Mouse (Mus musculus) gastrocnemius, postnatal 36 days (tissue): Measurements from ENCODE around the gene Sacs. TPM values are rescaled to one million over a fixed set of nuclear protein-coding genes. Genes with fewer than 3 reads are reported as not detected.
"Not testable (repeated sequence)": the region's sequence is repeated elsewhere in the genome, so short reads cannot be mapped to it uniquely, and the experiment has no call there.

Source experiments
- DNase-seq, 2 experiments: peaks; one replicate each; pipeline ENCODE4 v3.0.0; 2022
- intact Hi-C: fragments of 180-260 bp; cut with DNase I; formaldehyde crosslinking; loops from one replicate; pipeline ENCODE4 v1.15.1; 2025
- long read RNA-seq, 2 experiments: library from polyadenylated mRNA; stranded (forward); transcript quantifications; one replicate each; pipeline ENCODE4 v2.0.0; 2021
- total RNA-seq, 2 experiments: library from RNA; stranded (reverse); gene quantifications; 2 replicates each; pipeline ENCODE4 v1.2.3; 2021

The Sacs gene
- total RNA-seq: 10 to 100 TPM; 11.4 to 12.9 TPM
- long read RNA-seq, experiment 1: 0 reads
- long read RNA-seq, experiment 2, partial matches to known transcripts: 0 of 3 reads
- long read RNA-seq, experiment 2, other reads (novel, unspliced or antisense): 3 of 3 reads

DNA sequence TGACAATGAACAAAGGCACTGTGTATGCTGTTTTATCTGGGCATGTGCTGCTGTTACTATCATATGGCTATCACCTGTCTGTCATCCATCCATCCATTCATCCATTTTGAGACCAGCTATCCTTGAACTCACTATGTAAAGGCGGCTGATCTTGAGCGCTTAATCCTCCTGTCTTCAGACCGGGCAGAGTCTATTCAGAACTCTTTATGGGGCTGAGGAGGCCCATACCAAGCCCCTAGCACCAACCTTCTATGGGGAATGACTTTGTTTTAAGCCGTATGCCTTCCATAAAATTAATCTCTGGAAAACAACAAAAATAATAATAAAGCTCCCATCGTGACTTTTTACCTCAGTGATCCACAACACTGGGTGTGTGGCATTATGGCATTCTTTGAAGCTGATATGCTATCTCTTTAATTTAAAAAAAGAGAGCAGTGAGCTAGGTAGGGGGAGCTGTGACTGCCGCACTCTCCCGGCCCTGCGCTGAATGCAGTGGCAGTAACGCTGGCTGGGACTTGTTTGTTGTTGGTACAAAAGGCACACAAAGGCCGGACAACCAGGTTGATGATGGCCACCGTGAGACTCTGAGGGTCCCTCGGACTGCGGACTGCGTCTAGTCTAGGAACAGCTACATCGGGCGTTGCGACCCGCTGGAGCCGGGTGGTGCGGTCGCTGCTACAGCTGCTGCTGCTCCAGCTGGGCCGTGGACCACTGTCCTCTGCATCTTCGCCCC is at the start of gene Sacs:
TSS of gene Sacs (plus strand) at position 464 of the 733 bp plus-strand sequence.
- intact Hi-C loops: no loop called here
- DNase-seq: no peak

DNA sequence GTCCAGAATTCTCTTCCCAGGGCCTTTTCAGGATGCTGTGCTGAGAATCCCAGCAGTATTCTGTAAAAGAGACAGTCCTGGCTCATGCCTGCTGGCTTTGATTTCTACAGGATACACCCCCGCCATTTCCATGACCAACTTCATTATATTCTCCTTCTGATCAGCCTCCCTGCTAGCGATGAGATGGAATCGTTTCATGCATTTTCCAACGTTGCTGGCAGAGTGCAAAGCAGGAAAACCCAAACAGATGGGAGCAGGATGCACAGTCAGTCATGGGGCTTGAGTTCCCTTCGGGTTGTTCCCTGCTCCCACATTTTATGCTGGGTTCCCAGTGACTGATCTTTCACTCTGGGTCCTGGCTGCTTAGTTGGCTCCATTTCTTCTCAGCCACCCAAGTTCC is 47.3 kb upstream of the Sacs start:
- no peak for DNase-seq
- intact Hi-C loops: no loop called here

DNA sequence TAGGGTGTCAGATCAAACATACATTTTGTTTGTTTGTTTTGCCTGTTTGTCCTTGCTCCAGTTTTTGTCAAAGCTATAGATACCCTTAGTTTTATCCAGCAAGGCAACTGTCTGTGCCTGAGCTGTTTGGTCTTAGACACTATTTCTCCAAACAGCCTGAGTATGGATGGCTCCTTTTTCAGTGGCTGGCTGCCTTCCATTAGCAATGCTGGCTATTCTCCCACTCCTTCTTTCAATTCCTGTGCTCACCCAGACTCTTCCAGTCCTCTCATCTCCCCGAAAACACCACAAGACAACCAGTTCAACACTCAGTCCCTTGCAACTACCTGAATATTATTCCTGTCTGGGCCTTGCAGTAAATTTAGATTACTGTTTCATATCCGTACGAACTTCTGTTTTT is 46.2 kb upstream of the Sacs start:
- intact Hi-C loops: no loop called here
- no peak for DNase-seq

DNA sequence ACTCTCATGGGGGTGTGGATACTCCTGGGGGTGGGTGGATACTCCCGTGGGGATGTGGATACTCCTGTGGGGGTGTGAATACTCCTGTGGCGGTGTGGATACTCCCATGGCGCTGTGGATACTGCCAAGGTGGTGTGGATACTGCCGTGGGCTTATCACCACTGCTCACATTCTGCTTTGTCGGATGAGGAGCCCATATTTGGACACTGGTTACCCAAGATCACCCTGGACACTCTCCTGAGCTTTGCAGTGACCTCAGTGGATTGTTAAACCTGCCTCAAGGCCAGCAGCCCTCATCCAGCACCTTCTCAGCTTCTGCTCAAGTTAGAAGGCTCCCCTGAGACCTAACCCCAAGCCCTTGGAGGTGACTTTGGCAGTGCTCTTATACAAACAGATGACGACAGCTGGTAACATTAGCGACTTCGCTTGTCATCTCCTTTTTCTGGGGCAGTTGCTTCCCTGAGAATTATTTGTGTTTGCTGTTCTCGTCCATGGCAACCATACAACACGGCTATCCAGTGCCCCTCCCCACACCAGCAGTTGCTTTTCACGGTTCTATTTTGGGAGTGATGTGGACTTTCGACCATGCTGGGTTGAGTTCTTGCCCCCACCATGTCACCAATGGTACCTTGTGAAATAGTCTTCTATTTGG is 40.2 kb upstream of the Sacs start:
- no peak for DNase-seq

DNA sequence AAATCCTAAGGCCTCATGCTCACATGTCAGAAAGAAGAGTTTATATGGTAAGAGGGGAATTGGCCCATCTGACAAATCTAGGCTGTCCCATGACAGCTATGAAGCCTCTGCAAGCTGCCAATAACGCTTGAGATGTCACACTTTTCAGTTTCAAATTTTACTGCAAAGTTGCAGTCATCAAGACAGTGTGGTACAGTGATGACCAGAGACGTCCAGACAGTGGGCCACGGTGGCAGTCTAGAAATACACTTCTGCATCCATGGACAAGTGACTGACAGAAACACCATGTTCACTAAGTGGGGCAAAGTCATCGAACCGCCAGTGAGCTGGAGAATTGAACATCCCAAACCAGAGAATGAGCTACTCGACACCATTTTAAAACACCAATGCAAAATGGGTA is 37.5 kb upstream of the Sacs start:
- no peak for DNase-seq

More for the DNA sequence above, 40.2 kb upstream of the Sacs start:
- intact Hi-C loops: no loop called here

DNA sequence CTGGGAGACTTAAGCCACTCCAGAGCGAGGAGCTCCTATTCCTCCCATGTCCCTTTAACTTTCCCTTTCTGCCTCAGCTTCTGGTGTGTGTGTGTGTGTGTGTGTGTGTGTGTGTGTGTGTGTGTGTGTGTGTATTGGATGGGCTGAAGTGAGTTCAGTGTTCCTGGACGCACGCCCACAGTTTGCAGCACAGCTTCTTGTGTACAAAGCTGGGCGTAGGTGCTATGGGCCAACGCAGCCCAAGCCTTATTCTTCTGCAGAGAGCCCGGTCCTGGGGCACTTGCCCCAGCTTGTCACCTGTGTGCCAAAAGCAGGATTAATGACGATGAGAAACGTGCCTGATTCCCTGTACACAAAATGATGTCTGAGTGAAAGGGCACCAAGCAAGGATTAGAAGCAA is 31.9 kb upstream of the Sacs start:
- no peak for DNase-seq
- intact Hi-C loops: no loop called here

More for the DNA sequence above, 37.5 kb upstream of the Sacs start:
- intact Hi-C loops: no loop called here

DNA sequence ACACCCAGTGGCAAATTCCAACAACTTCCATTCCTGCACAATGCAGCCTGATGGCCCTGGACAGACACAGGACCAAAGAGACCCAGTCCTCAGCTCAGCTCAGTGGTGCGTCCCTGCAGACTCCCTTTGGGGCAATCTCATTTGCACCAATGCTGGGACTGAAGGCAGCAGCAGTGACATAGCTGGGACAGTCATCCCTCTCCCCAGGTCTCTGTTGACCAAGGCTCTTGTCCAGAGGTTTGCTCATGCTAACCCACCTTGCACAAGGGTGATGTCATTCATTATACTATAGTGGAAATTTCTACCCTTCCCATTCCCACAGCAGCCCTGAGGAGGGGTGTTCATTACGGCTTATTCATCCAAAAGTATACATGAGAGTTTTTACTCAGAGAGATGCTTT is 29.6 kb upstream of the Sacs start:
- intact Hi-C loops: no loop called here
- DNase-seq: no peak

DNA sequence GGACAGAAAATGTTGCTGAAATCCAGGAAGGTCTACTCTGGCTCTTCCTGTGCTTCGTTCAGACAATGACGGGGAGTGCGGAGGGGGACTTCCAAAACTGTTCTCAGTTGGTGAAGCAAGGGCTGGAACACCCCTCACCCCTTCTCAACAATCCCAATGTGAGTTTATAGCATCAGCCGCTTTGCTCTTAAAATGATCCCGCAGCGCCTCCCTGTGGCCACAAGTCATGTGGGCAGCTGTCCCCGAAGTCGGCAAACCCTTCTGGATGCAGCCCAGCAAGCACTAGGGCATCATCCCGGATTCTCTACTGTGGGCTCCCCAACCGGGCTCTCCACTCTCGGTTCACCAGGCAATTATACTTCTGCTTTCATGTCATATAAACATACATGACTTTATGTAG is 25.9 kb upstream of the Sacs start:
- intact Hi-C loops: loop anchor here (2.0 kb wide), 1 partner anchor 314 kb away; no protein-coding TSS in a partner anchor
- peak; percentile 61 to 63 for DNase-seq

DNA sequence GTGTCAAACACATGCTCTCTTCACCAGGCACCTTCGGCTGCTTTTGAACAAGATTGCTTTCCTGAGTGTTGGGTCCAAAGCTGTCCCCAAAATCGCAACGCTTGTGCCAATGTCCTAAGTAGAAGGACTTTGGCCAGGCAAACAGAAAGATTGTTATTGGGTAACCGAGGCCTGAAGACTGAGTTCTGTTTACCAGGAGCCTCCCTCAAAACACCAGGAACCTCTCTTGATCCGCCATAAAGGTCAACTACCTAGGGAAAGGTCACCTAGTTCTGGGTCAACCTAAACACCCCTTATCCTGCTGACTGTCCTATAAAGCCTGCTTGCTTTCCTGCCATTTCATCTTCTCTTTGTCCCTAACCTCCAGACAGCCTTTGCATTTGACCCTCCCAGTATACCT is 13.5 kb upstream of the Sacs start:
- DNase-seq: no peak
- intact Hi-C loops: loop anchor here (10.0 kb wide), 1 partner anchor 60 kb away; no protein-coding TSS in a partner anchor

DNA sequence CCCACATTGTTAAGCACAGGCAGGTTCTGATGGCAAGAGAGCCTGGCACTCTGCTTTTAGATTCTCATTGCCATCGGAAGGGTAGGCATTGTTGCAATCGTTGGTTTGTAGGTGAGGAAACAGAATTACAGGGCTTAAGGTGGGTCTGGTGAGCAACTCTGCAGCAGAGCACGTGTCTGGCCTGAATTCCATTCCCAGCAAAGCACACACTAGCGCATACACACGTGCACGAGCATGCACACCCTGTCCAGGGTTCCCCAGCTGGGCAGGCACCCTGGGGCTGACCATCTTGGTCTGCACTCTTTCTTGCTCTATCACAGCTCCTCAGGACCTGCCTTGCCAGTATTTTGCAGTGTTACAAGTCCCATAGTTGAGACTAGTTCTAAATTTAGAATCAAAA is 13.1 kb upstream of the Sacs start:
- intact Hi-C loops: loop anchor here (10.0 kb wide), 1 partner anchor 60 kb away; no protein-coding TSS in a partner anchor
- no peak for DNase-seq

DNA sequence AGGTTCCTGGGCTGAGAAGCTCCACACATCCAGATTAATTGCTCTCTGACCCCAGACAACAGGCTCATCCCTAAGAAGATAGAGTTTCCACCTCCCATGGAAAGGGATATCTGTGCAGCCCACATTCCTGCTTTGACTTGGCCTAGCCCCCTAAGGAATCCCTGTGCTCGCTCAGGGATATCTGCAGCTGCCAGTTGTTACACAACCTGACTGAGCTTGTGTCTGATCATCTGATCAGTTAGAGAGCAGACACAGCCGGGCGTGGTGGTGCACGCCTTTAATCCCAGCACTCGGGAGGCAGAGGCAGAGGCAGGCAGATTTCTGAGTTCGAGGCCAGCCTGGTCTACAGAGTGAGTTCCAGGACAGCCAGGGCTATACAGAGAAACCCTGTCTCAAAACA is 10.9 kb upstream of the Sacs start:
- intact Hi-C loops: loop anchor here (10.0 kb wide), 1 partner anchor 57 kb away; no protein-coding TSS in a partner anchor

DNA sequence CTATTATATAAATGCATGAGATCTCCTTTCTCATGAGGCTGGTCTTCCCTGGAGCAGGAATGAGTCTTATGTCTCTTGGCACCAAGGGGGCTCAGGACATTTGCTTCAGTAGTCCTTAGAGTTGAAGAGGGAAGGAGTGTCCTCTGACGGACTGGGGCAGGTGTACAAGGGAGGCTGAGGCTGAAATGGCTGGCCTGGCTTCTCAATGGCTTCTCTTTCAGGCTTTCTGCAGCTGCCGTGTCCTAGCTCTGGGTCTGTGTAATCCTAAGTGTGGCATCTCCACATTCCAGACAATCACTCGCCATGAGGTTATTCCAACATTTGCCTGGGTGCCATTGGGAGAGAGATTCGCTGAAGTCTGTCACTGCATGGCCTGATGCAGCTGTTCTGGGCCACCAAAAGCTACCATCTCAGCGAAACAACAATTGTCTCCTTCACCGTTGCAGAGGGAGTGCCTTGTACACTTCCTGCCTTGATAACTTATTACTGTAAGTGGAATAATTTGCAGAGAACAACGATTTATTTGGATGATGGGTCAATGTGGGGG is 9.2 kb upstream of the Sacs start:
- DNase-seq: no peak
- intact Hi-C loops: loop anchor here (10.0 kb wide), 1 partner anchor 56 kb away; no protein-coding TSS in a partner anchor

More for the DNA sequence above, 10.9 kb upstream of the Sacs start:
- DNase-seq: not testable (repeated sequence)

DNA sequence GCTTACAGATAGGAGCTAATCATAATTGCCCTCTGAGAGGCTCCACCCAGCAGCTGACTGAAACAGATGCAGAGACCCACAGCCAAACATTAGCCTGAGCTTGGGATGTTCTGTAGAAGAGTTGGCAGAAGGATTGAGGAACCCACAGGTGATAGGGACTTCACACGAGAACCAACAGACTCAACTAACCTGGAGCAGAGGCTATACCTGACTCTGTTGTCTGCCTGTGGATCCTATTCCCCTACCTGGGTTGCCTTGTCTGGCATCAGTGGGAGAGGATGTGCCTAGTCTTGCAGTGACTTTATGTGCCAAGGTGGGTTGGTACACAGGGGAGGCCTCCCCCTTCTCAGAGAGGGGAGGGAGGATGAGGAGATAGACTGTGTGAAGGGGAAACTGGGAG is 5.7 kb upstream of the Sacs start:
- intact Hi-C loops: no loop called here
- DNase-seq: no peak

DNA sequence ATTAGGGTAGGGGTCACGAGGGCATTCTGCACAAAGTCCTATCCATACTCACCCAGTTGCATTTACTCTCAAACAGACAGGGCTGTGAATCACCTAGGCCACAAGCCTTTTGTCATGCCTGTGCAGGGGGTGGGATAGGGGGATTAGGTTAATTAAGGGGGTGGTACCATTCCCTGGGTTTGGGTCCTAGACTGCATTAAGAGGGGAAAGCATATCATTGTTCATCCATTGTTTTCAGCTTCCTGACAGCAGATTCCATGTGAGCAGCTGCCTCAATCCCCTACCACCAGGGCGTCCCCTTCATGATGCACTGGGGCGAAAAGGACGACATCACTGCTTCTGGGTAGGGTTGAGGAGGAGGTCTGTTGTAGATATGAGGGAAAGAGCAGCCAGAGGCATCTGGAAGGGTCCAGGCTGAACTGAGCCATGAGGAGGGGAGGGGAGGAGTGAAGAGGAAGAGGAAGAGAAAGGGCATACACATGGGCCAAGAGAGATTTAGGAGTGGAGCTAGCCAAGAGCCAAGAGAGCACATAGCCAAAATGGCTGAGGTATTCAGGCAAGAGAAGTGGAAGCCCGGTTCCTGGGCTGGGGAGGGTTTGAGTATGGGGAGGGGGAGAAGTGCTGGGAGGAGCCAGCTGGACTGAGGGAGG is 3.8 kb upstream of the Sacs start:
- intact Hi-C loops: no loop called here
- no peak for DNase-seq

DNA sequence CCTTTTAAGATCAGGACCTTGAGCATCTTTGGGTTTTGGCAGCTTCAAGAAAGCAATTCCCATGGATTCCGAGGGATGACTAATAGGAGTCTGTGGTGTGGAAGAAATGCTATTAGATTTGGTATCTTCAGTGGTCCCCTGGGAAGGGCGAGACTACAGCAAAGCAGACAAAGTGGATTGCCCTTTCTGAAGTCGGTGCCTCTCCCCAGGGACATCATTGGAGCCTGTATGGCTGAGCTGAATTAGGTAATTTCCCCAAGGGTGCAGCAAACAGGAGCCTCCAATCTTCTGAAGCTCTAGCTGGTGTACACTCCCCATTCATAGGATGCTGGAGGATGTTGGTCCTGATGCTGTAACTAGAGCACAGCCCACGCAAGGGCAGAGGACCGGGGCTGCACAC is 847 bp upstream of the Sacs start:
- intact Hi-C loops: no loop called here
- DNase-seq: no peak

DNA sequence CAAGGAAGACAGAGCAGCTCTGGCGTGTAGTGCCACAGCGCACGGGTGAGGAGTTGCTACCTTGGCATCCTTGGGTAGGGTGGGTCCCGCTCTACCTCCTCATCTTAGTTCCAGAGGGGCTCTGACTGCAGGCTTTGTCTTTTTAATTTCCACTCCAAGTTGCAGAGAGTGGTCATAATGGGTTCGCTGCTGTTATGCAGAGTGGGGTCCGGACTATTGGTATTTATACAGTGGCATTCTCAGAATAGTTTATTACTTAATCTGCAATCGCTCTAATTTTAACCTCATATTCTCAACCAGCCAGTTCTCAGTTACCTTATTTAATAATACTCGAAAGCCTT is 440 bp downstream of the Sacs start:
- intact Hi-C loops: no loop called here
- no peak for DNase-seq

DNA sequence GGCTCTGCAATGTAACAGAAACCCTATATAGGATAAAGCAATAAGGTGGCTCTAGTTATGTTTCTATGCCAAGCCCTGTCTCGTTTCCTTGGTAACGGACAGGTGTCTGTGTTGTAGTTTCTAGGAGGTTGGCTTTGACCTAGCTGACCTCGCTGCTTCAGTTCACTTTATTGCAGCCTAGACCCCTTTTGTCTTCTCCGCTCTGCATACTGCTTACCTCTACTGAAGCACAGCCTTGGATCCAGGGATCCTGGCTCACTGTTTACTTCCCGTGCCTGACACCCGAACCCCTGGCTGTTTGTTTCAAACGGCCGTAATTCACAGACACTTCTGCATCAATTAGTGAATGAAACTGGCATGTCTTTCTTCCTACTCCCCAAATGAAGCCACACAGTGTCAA is 5.1 kb downstream of the Sacs start:
- intact Hi-C loops: no loop called here
- DNase-seq: no peak

DNA sequence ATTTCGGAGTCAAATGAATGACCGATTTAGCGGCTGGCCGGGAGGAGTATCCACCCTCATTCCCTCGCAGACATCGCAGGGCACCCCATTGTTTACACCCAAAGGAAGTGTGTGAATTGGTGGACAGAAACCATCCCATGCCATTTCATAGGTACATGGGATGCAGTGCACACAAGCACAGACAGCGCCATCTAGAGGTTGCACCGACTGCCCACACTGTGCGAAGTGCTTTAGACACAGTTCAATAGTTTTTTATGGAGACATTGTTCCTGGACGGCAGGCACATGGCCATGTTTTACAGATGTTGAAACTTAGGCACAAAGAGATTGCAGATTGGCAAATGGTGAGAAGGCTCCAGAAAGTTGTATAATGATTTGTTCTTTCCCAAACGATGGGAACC is 5.6 kb downstream of the Sacs start:
- no peak for DNase-seq
- intact Hi-C loops: no loop called here

DNA sequence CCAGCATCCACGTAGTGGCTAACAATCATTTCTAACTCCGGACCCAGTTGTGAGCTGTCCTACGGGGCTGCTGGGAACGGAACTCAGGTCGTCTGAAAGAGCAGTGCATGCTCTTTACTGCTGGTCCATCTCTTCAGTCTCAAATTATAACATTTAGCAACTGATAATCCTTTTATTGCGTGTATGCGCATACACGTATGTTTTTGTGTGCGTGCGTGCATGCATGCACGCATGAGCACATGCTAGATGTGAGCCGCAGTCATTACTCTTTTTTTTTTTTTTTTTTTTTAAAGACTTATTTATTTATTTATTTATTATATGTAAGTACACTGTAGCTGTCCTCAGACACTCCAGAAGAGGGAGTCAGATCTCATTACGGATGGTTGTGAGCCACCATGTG is 12.2 kb downstream of the Sacs start:
- DNase-seq, intact Hi-C loops: not testable (repeated sequence)

DNA sequence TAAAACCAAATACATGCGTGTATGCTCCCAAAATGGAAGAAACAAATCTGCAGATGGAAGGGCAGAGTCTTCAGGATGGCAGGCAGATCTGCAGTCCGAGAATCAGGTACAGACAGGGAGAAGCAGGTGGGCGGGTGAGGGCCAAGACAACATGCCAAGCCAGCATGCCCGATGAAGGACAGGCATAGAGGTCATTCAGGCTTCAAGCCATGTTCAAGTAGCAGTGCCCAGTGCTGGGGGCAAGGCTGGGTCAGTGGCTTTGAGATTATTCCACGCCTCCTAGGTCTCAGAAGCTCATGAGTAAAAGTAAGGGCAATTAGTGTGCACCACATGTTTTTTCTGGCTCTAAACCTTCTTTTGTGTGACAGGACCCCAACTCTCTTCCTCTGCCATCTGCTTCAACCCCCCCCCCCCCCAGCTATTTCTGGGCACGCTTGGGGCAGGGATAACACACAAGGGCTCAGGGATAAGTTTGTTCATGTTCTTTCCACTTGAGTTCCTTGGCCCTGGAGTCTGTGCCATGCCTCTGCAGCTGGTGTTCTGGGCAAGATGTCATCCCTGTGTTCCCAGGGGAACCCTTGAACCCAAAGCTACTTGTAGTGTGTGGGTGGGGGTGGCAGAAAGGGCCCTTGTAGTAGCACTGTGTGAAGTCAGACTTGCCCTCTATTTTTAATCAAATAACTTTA is 16.8 kb downstream of the Sacs start:
- peak in 1 of 2 experiments; percentile 34 for DNase-seq
- intact Hi-C loops: no loop called here
